Mouse (Mus musculus): ENCODE measurements at regions not wholly inside any gene's neighbourhood (a gene's known extent, or its start where the extent isn't known, plus 50 kb on each side); places are given as distances from the start of the nearest gene placed in this dataset.

GRCm38 (mm10) chr10:19170596-19170995 is 155.1 kb upstream of the Tnfaip3 start:
- TF ChIP-seq TCF12 (IDR thresholded peaks at IDR 0.05; ENCODE audit: insufficient read depth, poor library complexity, severe bottlenecking) (no peak), MYOD1 (IDR thresholded peaks at IDR 0.05; ENCODE audit: control insufficient read depth in 1 of 3, insufficient read length in 2 of 3, low read depth in 2 of 3) (no peak), POLR2A (IDR thresholded peaks at IDR 0.05; ENCODE audit: insufficient read length, low read depth) (no peak), MYOG (IDR thresholded peaks at IDR 0.05; ENCODE audit: control insufficient read depth in 1 of 3, insufficient read depth in 1 of 3, insufficient read length in 2 of 3, low read depth in 2 of 3) (no peak), USF1 (IDR thresholded peaks at IDR 0.05; ENCODE audit: low read depth) (no peak), E2F4 (IDR thresholded peaks at IDR 0.05; ENCODE audit: insufficient read depth) (no peak), SRF (IDR thresholded peaks at IDR 0.05; ENCODE audit: control insufficient read depth, insufficient read length, low read depth) (no peak), POLR2AphosphoS2 (IDR thresholded peaks at IDR 0.05; ENCODE audit: insufficient read length, low read depth) (no peak), TCF3 (IDR thresholded peaks at IDR 0.05; ENCODE audit: insufficient read length, low read depth) (no peak)
